Mouse (Mus musculus): Measurements from ENCODE around the gene Lins1. TPM values are rescaled to one million over a fixed set of nuclear protein-coding genes. Genes with fewer than 3 reads are reported as not detected.

Lins1 gene
- 1 to 10 TPM; 9.0 to 9.1 TPM for total RNA-seq (2021)
- long read RNA-seq, experiment 1, full-length matches to known transcripts = 2 of 15 reads
- long read RNA-seq, experiment 1, partial matches to known transcripts = 0 of 15 reads
- long read RNA-seq, experiment 1, other reads (novel, unspliced or antisense) = 13 of 15 reads
- long read RNA-seq, experiment 2, full-length matches to known transcripts = 3 of 13 reads
- long read RNA-seq, experiment 2, partial matches to known transcripts = 3 of 13 reads
- long read RNA-seq, experiment 2, other reads (novel, unspliced or antisense) = 7 of 13 reads

- Histone ChIP-seq H3K4me3 (peak within 1 kb of the TSS; percentile 99), H3K27ac (peak within 1 kb of the TSS; percentile 95)
- peak; percentile 97 to 100 for DNase-seq (ENCODE audit: low spot score in 2 of 2)
- TF ChIP-seq CTCF (conservative IDR thresholded peaks at IDR 0.05) = peak; percentile 61
These were observed at the start of gene Lins1 for GRCm38 (mm10) chr7:66689620-66690360. Lins1 (plus strand) TSS chr7:66689889.

DNA sequence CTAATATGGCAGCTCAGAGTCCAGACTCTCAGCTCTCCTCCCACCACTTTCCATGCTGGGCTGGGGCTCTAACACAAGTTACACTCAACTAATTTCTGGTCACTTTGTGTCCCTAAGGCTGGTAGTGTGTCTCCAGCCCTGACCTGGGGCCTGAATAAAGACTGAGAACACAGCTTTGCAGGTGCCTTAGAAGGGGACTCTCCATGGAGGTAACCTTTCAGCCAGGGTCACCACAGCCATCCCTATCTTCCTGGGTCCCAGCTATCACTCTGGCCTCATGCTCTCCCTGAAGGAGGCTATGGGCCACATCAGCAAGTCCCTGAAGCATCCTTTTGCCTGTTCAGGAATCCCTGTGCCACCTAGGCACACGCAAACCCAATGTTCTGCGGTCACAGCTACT is 44.0 kb upstream of the Lins1 start:
- Histone ChIP-seq H3K27ac (no peak overlapping the region), H3K4me3 (no peak overlapping the region)
- DNase-seq (ENCODE audit: low spot score in 2 of 2) = no peak
- no peak for TF ChIP-seq CTCF (conservative IDR thresholded peaks at IDR 0.05)

GRCm38 (mm10) chr7:66649181-66649580 is 40.5 kb upstream of the Lins1 start:
- H3K4me3 ChIP-seq = no peak overlapping the region
- H3K27ac ChIP-seq = no peak overlapping the region
- DNase-seq (ENCODE audit: low spot score in 2 of 2) = no peak
- TF ChIP-seq CTCF (conservative IDR thresholded peaks at IDR 0.05) = no peak

GRCm38 (mm10) chr7:66650883-66651282 is 38.8 kb upstream of the Lins1 start:
- no peak for DNase-seq (ENCODE audit: low spot score in 2 of 2)
- TF ChIP-seq CTCF (conservative IDR thresholded peaks at IDR 0.05) = no peak
- Histone ChIP-seq H3K4me3 (no peak overlapping the region), H3K27ac (no peak overlapping the region)

DNA sequence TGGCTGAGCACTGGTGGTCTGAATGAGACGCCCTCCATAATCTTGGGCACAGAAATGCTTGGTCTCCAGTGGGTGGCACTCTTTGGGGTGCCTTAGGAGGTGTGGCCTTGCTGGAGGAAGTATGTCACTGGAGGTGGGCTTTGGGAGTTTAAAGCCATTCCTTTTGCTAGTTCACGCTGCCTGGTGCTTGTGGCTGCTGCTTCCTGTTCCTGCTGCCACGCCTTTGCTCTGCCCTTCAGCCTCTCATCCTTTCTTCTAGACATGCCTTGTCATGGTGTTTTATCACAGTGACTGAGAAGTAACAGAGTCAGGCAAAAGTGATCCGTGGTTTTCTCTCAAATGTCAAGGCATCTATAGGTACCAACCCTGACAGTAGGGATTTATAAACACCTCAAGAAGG is 37.5 kb upstream of the Lins1 start:
- Histone ChIP-seq H3K27ac (no peak overlapping the region), H3K4me3 (no peak overlapping the region)
- no peak for TF ChIP-seq CTCF (conservative IDR thresholded peaks at IDR 0.05)
- DNase-seq (ENCODE audit: low spot score in 2 of 2) = no peak

DNA sequence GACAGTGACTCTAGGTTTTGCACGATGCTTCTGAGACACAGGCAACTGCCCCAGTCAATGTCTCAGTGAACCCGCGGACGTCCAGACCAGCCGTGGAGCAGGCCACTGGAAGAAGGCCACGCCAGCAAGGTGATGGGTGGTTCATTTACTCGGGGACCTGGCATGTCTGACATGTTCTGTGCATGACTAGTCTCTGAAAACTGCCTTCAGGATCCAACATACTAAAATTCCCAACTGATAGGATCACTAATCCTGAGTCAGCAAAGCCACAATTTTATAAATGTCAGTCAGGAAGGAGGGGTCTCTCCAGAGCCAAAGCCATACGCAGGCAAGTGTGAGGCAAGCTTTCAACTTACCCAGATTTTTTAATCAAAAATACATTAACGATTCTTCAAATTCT is 36.1 kb upstream of the Lins1 start:
- no peak for DNase-seq (ENCODE audit: low spot score in 2 of 2)
- Histone ChIP-seq H3K27ac (no peak overlapping the region), H3K4me3 (no peak overlapping the region)
- no peak for TF ChIP-seq CTCF (conservative IDR thresholded peaks at IDR 0.05)

GRCm38 (mm10) chr7:66655471-66655870 is 34.2 kb upstream of the Lins1 start:
- no peak for TF ChIP-seq CTCF (conservative IDR thresholded peaks at IDR 0.05)
- Histone ChIP-seq H3K27ac (no peak overlapping the region), H3K4me3 (no peak overlapping the region)
- DNase-seq (ENCODE audit: low spot score in 2 of 2) = no peak

GRCm38 (mm10) chr7:66660291-66660690 is 29.4 kb upstream of the Lins1 start:
- Histone ChIP-seq H3K4me3 (no peak overlapping the region), H3K27ac (no peak overlapping the region)
- no peak for DNase-seq (ENCODE audit: low spot score in 2 of 2)
- TF ChIP-seq CTCF (conservative IDR thresholded peaks at IDR 0.05) = no peak

DNA sequence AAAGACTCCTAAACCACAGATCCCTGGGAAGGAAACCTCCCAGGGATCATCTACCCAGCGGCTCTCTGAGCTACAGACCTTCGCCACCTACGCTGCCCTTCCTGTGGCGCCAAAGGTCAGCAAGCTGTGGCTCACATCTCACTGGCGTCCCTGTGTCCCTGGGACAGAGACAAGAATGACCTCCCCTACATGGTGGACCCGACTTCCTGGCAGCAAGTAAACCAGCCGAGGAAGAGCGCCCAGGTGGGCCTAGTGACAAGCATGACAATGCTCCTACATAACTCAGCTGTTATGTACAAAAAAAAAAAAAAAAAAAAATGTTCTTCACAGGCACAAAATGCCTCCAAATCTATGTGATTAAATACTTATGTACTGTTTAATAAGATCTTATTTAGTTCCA is 28.7 kb upstream of the Lins1 start:
- TF ChIP-seq CTCF (conservative IDR thresholded peaks at IDR 0.05) = no peak
- no peak for DNase-seq (ENCODE audit: low spot score in 2 of 2)
- no peak overlapping the region for H3K4me3 ChIP-seq
- no peak overlapping the region for H3K27ac ChIP-seq

- Histone ChIP-seq H3K27ac (no peak overlapping the region), H3K4me3 (peak overlapping the region; percentile 42; the same call in 1 of the 2 replicates)
- TF ChIP-seq CTCF (conservative IDR thresholded peaks at IDR 0.05) = peak; percentile 90
These were observed 28.1 kb upstream of the Lins1 start for GRCm38 (mm10) chr7:66661572-66661971.

DNA sequence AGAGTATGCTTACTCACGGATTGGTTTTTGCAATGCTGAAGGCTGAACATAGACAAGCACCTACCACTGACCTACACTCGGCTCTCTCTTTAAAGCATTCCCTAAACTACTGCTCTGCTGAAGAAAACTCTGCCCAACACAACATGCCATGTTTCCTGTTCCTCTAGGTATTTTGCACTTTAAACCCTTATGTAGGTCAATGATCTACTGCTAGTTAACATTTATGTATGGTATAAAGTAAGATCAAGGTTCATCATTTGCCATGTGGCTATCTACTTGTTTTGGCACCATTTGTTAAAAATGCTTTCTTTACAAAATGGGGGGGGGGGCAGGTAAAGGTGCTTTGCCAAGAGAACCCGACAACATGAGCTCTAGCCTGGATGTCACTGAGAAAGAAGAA is 26.1 kb upstream of the Lins1 start:
- TF ChIP-seq CTCF (conservative IDR thresholded peaks at IDR 0.05) = no peak
- no peak overlapping the region for H3K4me3 ChIP-seq
- DNase-seq (ENCODE audit: low spot score in 2 of 2) = no peak
- no peak overlapping the region for H3K27ac ChIP-seq

More at GRCm38 (mm10) chr7:66661572-66661971, 28.1 kb upstream of the Lins1 start:
- peak; percentile 76 to 77 for DNase-seq (ENCODE audit: low spot score in 2 of 2)

DNA sequence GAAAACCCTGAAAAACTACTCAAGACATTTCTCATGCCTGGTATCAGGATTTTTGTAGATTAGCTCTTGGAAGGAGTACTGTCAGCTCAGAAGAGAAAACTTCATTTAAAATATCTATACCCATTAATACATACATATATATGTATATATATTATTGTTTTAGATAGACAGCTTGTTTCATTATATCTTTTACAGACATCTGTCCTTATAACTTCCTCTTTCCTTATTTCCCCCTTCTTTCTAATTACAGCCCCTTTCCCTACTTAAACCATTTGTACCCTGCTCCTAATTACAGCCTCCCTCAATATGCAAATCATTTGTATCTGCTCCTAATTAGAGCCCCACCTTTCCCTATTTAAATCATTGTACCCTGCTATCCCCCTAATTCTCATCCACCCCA is 22.6 kb upstream of the Lins1 start:
- Histone ChIP-seq H3K27ac (no peak overlapping the region), H3K4me3 (no peak overlapping the region)
- no peak for TF ChIP-seq CTCF (conservative IDR thresholded peaks at IDR 0.05)
- DNase-seq (ENCODE audit: low spot score in 2 of 2) = no peak

- H3K4me3 ChIP-seq = no peak overlapping the region
- no peak for TF ChIP-seq CTCF (conservative IDR thresholded peaks at IDR 0.05)
- no peak overlapping the region for H3K27ac ChIP-seq
- DNase-seq (ENCODE audit: low spot score in 2 of 2) = no peak
These were observed 13.9 kb upstream of the Lins1 start for GRCm38 (mm10) chr7:66675800-66676199.
